Mouse (Mus musculus) spleen, adult 2 months (tissue): ENCODE results near the gene Olfr675.

Source experiments
- CTCF ChIP-seq: fragments of 200-500 bp; IDR thresholded peaks from 2 replicates; pipeline ENCODE4 v1.5.1; 2011; ENCODE audit warnings: mild to moderate bottlenecking, inconsistent platforms; ENCODE audit not compliant: insufficient read depth, insufficient read length, insufficient replicate concordance; ENCODE audit errors: extremely low read depth
- POLR2A ChIP-seq: fragments of 200-500 bp; IDR thresholded peaks from 2 replicates; pipeline ENCODE4 v1.6.1; 2011; ENCODE audit warnings: low read depth, low read length, inconsistent platforms

DNA sequence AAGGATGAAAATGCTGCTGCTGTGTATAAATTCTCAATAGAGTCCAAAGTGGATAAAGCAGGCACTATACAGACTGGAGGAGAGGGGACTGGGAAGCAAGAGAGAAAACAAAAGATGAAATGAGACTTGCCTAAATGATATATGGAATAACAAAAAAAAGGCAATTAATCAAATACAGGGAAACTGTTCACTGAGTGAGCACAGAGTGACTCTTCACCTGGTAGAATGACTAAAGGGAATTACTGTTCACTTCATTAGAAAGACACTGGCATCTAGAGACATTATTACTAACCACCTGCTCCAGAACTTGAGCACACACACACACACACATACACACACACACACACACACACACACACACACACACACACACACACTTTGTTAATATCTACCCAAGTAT, 4.1 kb upstream of the Olfr675 start, which contains the start of gene Olfr676:
- no peak for TF ChIP-seq POLR2A
- TF ChIP-seq CTCF = no peak
